Comparison of ENCODE assay signal across 35 mouse cellular contexts in the genomic region with DNA sequence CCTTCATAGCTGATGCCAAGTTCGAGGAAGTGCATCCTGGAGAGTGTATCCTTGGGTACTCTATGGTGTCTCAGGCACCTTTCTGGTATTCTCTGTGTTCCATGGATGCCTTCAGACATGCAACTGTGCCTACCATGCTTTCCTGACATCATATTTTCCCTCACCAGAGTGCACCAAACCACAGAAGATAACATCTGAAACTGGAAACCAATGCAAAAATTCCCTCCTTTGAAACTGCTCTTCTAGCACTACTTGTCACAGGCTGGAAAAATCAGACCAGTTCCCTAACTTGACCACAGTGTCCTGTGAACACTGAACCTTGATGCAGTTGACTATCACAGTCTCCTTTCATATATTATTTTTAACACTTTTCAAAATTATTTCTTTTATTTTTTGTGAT.
"Had no signal": no experiment of that assay in that cellular context is flagged by ENCODE, and none has a peak within 500 bp of the region (broad histone marks: within the 10 kb centered on the region; RNA-seq: fewer than 3 reads in every experiment).

No protein-coding gene starts in this region.

- H3K4me1 ChIP-seq: heart, embryonic 10.5 days; heart, embryonic 12.5 days; heart, embryonic 13.5 days; heart, embryonic 15.5 days; hindbrain, embryonic 10.5 days; hindbrain, embryonic 12.5 days; hindbrain, embryonic 13.5 days; hindbrain, embryonic 15.5 days; intestine, embryonic 15.5 days; kidney, embryonic 15.5 days had no signal

- DNase-seq: heart, postnatal 10 days; heart, postnatal 14 days; heart, postnatal 36 days; heart, postnatal 4 days; kidney, adult 11 months; kidney, adult 18-20 months; kidney, adult 2 months; kidney, adult 8-10 months; kidney, adult 9 months; kidney, postnatal 10 days; kidney, postnatal 14 days; kidney, postnatal 25 days; kidney, postnatal 36 days; kidney, postnatal 4 days; layer of hippocampus, adult 9-11 months; layer of hippocampus, postnatal 36 days had no signal

- H3K9me3 ChIP-seq: heart, embryonic 10.5 days; heart, embryonic 12.5 days; heart, embryonic 13.5 days; heart, embryonic 15.5 days; hindbrain, embryonic 10.5 days; hindbrain, embryonic 12.5 days; hindbrain, embryonic 13.5 days; hindbrain, embryonic 15.5 days; intestine, embryonic 15.5 days; kidney, embryonic 15.5 days had no signal

- H3K4me2 ChIP-seq: heart, embryonic 11.5 days; heart, embryonic 12.5 days; heart, embryonic 13.5 days; heart, embryonic 15.5 days; hindbrain, embryonic 12.5 days; hindbrain, embryonic 13.5 days; hindbrain, embryonic 14.5 days; hindbrain, embryonic 15.5 days; intestine, embryonic 15.5 days; kidney, embryonic 15.5 days had no signal

- H3K4me3 ChIP-seq: heart, embryonic 10.5 days; heart, embryonic 12.5 days; heart, embryonic 13.5 days; heart, embryonic 15.5 days; hindbrain, embryonic 10.5 days; hindbrain, embryonic 12.5 days; hindbrain, embryonic 13.5 days; hindbrain, embryonic 15.5 days; intestine, embryonic 15.5 days; kidney, embryonic 15.5 days; layer of hippocampus, adult 2 months had no signal

- H3K36me3 ChIP-seq: heart, embryonic 10.5 days; heart, embryonic 12.5 days; heart, embryonic 13.5 days; heart, embryonic 15.5 days; hindbrain, embryonic 10.5 days; hindbrain, embryonic 12.5 days; intestine, embryonic 15.5 days; kidney, embryonic 15.5 days had no signal

- H3K27me3 ChIP-seq: heart, embryonic 12.5 days; heart, embryonic 13.5 days; heart, embryonic 15.5 days; hindbrain, embryonic 12.5 days; hindbrain, embryonic 13.5 days; hindbrain, embryonic 15.5 days; intestine, embryonic 15.5 days; kidney, embryonic 15.5 days had no signal

- H3K9ac ChIP-seq: heart, embryonic 12.5 days; heart, embryonic 13.5 days; heart, embryonic 15.5 days; hindbrain, embryonic 12.5 days; hindbrain, embryonic 13.5 days; hindbrain, embryonic 14.5 days; hindbrain, embryonic 15.5 days; intestine, embryonic 15.5 days; kidney, embryonic 15.5 days had no signal

- H3K27ac ChIP-seq: heart, embryonic 10.5 days; heart, embryonic 13.5 days; heart, embryonic 15.5 days; hindbrain, embryonic 10.5 days; hindbrain, embryonic 12.5 days; hindbrain, embryonic 13.5 days; hindbrain, embryonic 14.5 days; hindbrain, embryonic 15.5 days; hindbrain, postnatal 0 days; intestine, embryonic 15.5 days; kidney, embryonic 15.5 days; kidney, postnatal 0 days; layer of hippocampus, adult 2 months had no signal

- ATAC-seq: hindbrain, embryonic 16.5 days; hindbrain, postnatal 0 days; inflammation-experienced regulatory T-cells, adult 6 months; intestine, embryonic 15.5 days; intestine, embryonic 16.5 days; intestine, postnatal 0 days had no signal
